In the genomic region with DNA sequence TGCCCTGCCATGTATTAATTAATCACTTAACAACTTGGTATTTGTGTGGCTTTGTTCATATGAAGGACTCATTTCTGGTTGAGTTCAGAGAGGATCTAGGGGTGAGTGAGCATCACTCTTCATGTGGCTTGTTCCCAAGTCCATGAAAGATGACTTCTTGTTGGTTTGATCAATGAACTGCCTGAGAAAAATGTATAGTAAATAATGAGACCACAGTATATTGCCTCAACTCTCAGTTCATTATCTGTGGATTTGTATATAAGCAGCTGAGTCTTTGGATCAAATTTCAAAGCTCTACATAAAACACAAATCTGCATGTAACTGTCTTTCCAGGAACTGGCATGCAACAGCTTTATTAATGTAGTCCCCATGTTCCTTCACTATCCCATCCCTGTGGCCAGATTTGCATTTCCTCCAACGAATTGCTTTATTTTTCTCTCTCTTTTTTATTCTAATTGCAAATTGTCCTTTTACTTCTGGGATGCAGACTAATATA, we compare ENCODE assay signal across 28 mouse cellular contexts.
"Had no signal": no experiment of that assay in that cellular context is flagged by ENCODE, and none has a peak within 500 bp of the region (broad histone marks: within the 10 kb centered on the region; RNA-seq: fewer than 3 reads in every experiment).

No protein-coding gene starts in this region.

- DNase-seq: layer of hippocampus, postnatal 36 days; left cerebral cortex, postnatal 4 days; liver; liver, embryonic 13.5 days; liver, postnatal 0 days; lung, adult 2 months; lung, postnatal 14 days; midbrain, embryonic 14.5 days had no signal

- H3K36me3 ChIP-seq: limb, embryonic 10.5 days; limb, embryonic 12.5 days; limb, embryonic 13.5 days; limb, embryonic 15.5 days; liver, embryonic 12.5 days; liver, embryonic 13.5 days; liver, embryonic 15.5 days; midbrain, embryonic 10.5 days; midbrain, embryonic 12.5 days; midbrain, embryonic 13.5 days; midbrain, embryonic 15.5 days; neural tube, embryonic 12.5 days; neural tube, embryonic 13.5 days had no signal

- H3K27me3 ChIP-seq: limb, embryonic 12.5 days; limb, embryonic 13.5 days; limb, embryonic 15.5 days; liver, embryonic 12.5 days; liver, embryonic 13.5 days; liver, embryonic 15.5 days; megakaryocyte, embryonic 14.5 days; midbrain, embryonic 12.5 days; midbrain, embryonic 13.5 days; midbrain, embryonic 15.5 days; neural tube, embryonic 12.5 days; neural tube, embryonic 13.5 days had no signal

- H3K27ac ChIP-seq: left cerebral cortex, adult 2 months; limb, embryonic 10.5 days; limb, embryonic 12.5 days; limb, embryonic 13.5 days; limb, embryonic 15.5 days; liver, embryonic 12.5 days; liver, embryonic 13.5 days; liver, embryonic 14.5 days; liver, embryonic 15.5 days; macrophage; midbrain, embryonic 10.5 days; midbrain, embryonic 12.5 days; midbrain, embryonic 13.5 days; midbrain, embryonic 15.5 days; neural tube, embryonic 12.5 days; neural tube, embryonic 13.5 days had no signal

- H3K9ac ChIP-seq: limb, embryonic 12.5 days; limb, embryonic 13.5 days; limb, embryonic 15.5 days; liver, embryonic 12.5 days; liver, embryonic 13.5 days; liver, embryonic 14.5 days; liver, embryonic 15.5 days; liver, postnatal 0 days; midbrain, embryonic 12.5 days; midbrain, embryonic 13.5 days; midbrain, embryonic 15.5 days; neural tube, embryonic 12.5 days; neural tube, embryonic 13.5 days had no signal

- H3K4me1 ChIP-seq: limb, embryonic 10.5 days; limb, embryonic 12.5 days; limb, embryonic 13.5 days; limb, embryonic 15.5 days; liver, embryonic 12.5 days; liver, embryonic 13.5 days; liver, embryonic 15.5 days; megakaryocyte, embryonic 14.5 days; midbrain, embryonic 10.5 days; midbrain, embryonic 12.5 days; midbrain, embryonic 13.5 days; midbrain, embryonic 15.5 days; neural tube, embryonic 12.5 days; neural tube, embryonic 13.5 days had no signal

- H3K9me3 ChIP-seq: limb, embryonic 10.5 days; limb, embryonic 12.5 days; limb, embryonic 13.5 days; limb, embryonic 15.5 days; liver, embryonic 12.5 days; liver, embryonic 13.5 days; liver, embryonic 15.5 days; megakaryocyte, embryonic 14.5 days; midbrain, embryonic 10.5 days; midbrain, embryonic 12.5 days; midbrain, embryonic 13.5 days; midbrain, embryonic 15.5 days; neural tube, embryonic 12.5 days; neural tube, embryonic 13.5 days had no signal

- H3K4me3 ChIP-seq: left cerebral cortex, adult 2 months; limb, embryonic 10.5 days; limb, embryonic 12.5 days; limb, embryonic 13.5 days; limb, embryonic 15.5 days; liver, embryonic 12.5 days; liver, embryonic 13.5 days; liver, embryonic 15.5 days; megakaryocyte, embryonic 14.5 days; midbrain, embryonic 10.5 days; midbrain, embryonic 12.5 days; midbrain, embryonic 13.5 days; midbrain, embryonic 15.5 days; myocyte; neural tube, embryonic 12.5 days; neural tube, embryonic 13.5 days had no signal

- H3K4me2 ChIP-seq: limb, embryonic 12.5 days; limb, embryonic 13.5 days; limb, embryonic 15.5 days; liver, embryonic 11.5 days; liver, embryonic 12.5 days; liver, embryonic 13.5 days; liver, embryonic 15.5 days; midbrain, embryonic 11.5 days; midbrain, embryonic 12.5 days; midbrain, embryonic 13.5 days; midbrain, embryonic 15.5 days; neural tube, embryonic 12.5 days; neural tube, embryonic 13.5 days had no signal

- ATAC-seq: liver, embryonic 12.5 days; liver, postnatal 0 days; midbrain, embryonic 13.5 days; midbrain, embryonic 15.5 days; midbrain, embryonic 16.5 days had no signal
